Mouse (Mus musculus): ENCODE measurements around the gene Gm17018.

- TF ChIP-seq GATA1 (IDR thresholded peaks at IDR 0.05; ENCODE audit: borderline replicate concordance, low read length) (no peak), FLI1 (IDR thresholded peaks at IDR 0.05; ENCODE audit: low read length) (no peak)
Measured at GRCm38 (mm10) chr19:45516264-45516663, 44.2 kb upstream of the Gm17018 start.

All from megakaryocyte, embryonic 14.5 days (primary cell).